Mouse (Mus musculus) intestine, embryonic 14.5 days (tissue): ENCODE data around the gene Rom1. TPM values are rescaled to one million over a fixed set of nuclear protein-coding genes. Genes with fewer than 3 reads are reported as not detected.

Source experiments
- ATAC-seq: fragments of 200-750 bp; cut with Nextera tagmentation; replicated peaks from 2 replicates; pipeline ENCODE4 v1.8.0; 2017; ENCODE audit warnings: low read depth, moderate number of reproducible peaks, moderate TSS enrichment, moderate library complexity; ENCODE audit not compliant: low FRiP score, low TSS enrichment
- DNase-seq: peaks from one replicate; pipeline ENCODE4 v3.0.0-alpha.2; 2018; ENCODE audit warnings: low spot score
- H3K27ac ChIP-seq: fragments of 300-500 bp; sonication (generic); 2 replicates; pipeline ENCODE4 v1.5.1; 2014; ENCODE audit warnings: low read depth, mild to moderate bottlenecking, control low read depth
- H3K27me3 ChIP-seq: fragments of 300-500 bp; sonication (generic); replicated peaks from 2 replicates; pipeline ENCODE4 v1.6.1; 2014; ENCODE audit warnings: low read length, control low read depth; ENCODE audit not compliant: control insufficient read depth, insufficient read depth
- H3K36me3 ChIP-seq: fragments of 300-500 bp; sonication (generic); 2 replicates; pipeline ENCODE4 v1.6.1; 2014; ENCODE audit warnings: low read length, control low read depth; ENCODE audit not compliant: control insufficient read depth, insufficient read depth
- H3K4me1 ChIP-seq: fragments of 300-500 bp; sonication (generic); replicated peaks from 2 replicates; pipeline ENCODE4 v1.6.1; 2014; ENCODE audit warnings: low read length, control low read depth, mixed read lengths; ENCODE audit not compliant: control insufficient read depth, insufficient read depth
- H3K4me2 ChIP-seq: fragments of 300-500 bp; sonication (generic); 2 replicates; pipeline ENCODE4 v1.6.1; 2014; ENCODE audit warnings: low read length
- H3K4me3 ChIP-seq: fragments of 300-500 bp; sonication (generic); 2 replicates; pipeline ENCODE4 v1.5.1; 2014; ENCODE audit warnings: low read depth, low read length, control low read depth, mixed read lengths
- H3K9ac ChIP-seq: fragments of 300-500 bp; sonication (generic); 2 replicates; pipeline ENCODE4 v1.6.1; 2014; ENCODE audit warnings: mild to moderate bottlenecking, low read length
- H3K9me3 ChIP-seq: fragments of 300-500 bp; sonication (generic); 2 replicates; pipeline ENCODE4 v1.6.1; 2016; ENCODE audit warnings: low read length, control low read depth; ENCODE audit not compliant: control insufficient read depth
- WGBS: fragments of 180-500 bp; shearing (Covaris S2); extraction: QIAGEN DNeasy Blood & Tissue Kit; methylation state at CpG from one replicate; pipeline ENCODE4 v1.1.7; 2014; 5-methylcytosine and 5-hydroxymethylcytosine counted together
- polyA plus RNA-seq: library from polyadenylated mRNA; unstranded; fragments of >200 nt; fragmentation: Nextera tagmentation; extraction: Ambion mirVana; gene quantifications from 2 replicates; pipeline ENCODE4 v1.2.1, GENCODE M21; 2014

Gene Rom1
- polyA plus RNA-seq, 1 experiment from 2014 or later: 1.1 TPM

DNA sequence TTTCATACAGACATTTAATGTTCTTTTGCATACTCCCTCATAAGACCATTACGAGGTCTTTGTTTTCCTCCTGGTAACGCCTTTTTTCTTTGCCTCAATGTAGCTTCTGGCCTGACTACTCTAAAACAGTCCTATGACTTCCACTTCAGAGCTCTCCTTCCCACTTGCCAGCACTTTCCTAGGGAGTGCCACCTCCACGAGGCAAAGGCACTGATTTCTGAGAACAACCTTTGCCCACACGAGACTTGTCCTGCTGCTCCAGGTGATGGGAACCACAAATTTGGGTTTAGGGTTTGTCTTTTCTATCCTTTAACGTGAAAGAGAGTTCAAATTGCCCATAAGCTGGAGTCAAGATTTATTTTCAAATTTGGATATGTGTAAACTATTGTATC is 37.0 kb upstream of the Rom1 start:
- 31% methylated on average over 5 of the region's 5 CpGs for WGBS
- Histone ChIP-seq H3K4me2 (peak overlapping the region; percentile 60), H3K4me1 (peaks cover 15% of the 10 kb centered on the region), H3K36me3 (peaks cover 77% of the 10 kb centered on the region), H3K4me3 (peak overlapping the region; percentile 93), H3K9ac (peak overlapping the region; percentile 66), H3K27me3 (no peaks in the 10 kb centered on the region), H3K27ac (peak overlapping the region; percentile 91), H3K9me3 (no peaks in the 10 kb centered on the region)
- ATAC-seq: no peak
- DNase-seq: peak; percentile 61

DNA sequence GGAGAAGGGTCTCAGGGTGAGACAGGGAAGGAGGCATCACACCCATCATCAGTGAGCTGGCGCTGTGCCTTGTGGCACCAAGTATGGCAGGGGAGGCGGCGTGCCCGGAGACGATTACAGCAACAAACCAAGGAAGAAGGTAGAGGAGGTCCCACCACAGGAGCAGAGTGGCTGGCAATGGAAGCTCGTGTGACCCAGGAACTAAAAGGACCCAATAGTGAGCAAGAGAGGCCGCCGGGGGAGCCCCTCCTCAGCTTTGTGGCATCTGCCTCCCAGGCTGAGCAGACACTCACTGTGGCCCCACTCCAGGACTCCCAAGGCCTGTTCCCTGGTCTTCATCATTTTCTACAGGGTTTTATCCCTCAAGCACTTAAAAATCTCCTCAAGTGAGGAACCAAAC is 36.6 kb upstream of the Rom1 start:
- peak overlapping the region; percentile 91 for H3K27ac ChIP-seq
- no peaks in the 10 kb centered on the region for H3K27me3 ChIP-seq
- peak overlapping the region; percentile 93; the same call in 1 of the 2 replicates for H3K4me3 ChIP-seq
- H3K4me2 ChIP-seq: peak overlapping the region; percentile 60
- no peak for ATAC-seq
- H3K9ac ChIP-seq: peak overlapping the region; percentile 66
- peaks cover 15% of the 10 kb centered on the region for H3K4me1 ChIP-seq
- no peaks in the 10 kb centered on the region for H3K9me3 ChIP-seq
- peaks cover 77% of the 10 kb centered on the region for H3K36me3 ChIP-seq
- 75% methylated on average over 8 of the region's 8 CpGs for WGBS
- DNase-seq: no peak

DNA sequence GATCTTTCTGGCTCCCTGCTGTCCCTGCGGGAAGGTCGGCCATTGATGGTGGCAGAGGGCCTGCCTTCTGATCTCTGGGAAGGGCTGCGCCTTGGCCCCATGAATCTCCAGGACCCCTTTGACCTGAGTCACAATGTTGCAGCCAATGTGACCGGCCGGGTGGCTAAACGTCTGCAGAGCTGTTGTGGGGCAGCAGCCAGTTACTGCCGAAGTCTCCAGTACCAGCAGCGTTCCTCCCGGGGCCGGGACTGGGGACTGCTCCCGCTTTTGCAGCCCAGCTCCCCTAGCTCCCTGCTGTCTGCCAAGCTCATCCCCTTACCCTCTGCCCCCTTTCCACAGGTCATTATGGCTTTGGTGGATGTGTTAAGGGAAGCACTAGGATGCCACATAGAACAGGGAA is 35.9 kb upstream of the Rom1 start:
- WGBS: 84% methylated on average over 11 of the region's 11 CpGs
- no peaks in the 10 kb centered on the region for H3K27me3 ChIP-seq
- no peak overlapping the region for H3K4me3 ChIP-seq
- ATAC-seq (no peak), DNase-seq (no peak)
- H3K9me3 ChIP-seq: no peaks in the 10 kb centered on the region
- H3K27ac ChIP-seq: peak overlapping the region; percentile 91; the same call in 1 of the 2 replicates
- H3K36me3 ChIP-seq: peaks cover 77% of the 10 kb centered on the region
- no peak overlapping the region for H3K4me2 ChIP-seq
- peaks cover 15% of the 10 kb centered on the region for H3K4me1 ChIP-seq
- no peak overlapping the region for H3K9ac ChIP-seq

DNA sequence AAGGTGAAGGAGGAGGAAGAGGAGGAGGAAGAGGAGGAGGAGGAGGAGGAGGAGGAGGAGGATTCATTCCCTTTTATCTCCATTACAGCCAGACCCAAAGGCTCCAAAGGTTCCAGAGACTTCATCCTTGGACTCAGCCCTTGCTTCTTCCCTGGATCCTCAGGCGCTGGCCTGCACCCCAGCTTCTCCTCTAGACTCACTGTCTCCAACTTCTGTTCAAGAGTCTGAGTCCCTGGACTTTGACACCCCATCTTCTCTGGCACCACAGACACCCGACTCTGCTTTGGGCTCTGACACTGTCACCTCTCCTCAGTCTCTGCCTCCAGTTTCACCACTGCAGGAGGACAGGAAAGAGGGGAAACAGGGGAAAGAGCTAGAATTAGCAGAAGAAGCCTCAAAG is 33.1 kb upstream of the Rom1 start:
- no peak for ATAC-seq
- H3K9ac ChIP-seq: no peak overlapping the region
- H3K4me3 ChIP-seq: no peak overlapping the region
- peaks cover 8% of the 10 kb centered on the region; the same call in 1 of the 2 replicates for H3K4me1 ChIP-seq
- no peaks in the 10 kb centered on the region for H3K27me3 ChIP-seq
- no peak overlapping the region for H3K4me2 ChIP-seq
- DNase-seq: no peak
- peaks cover 84% of the 10 kb centered on the region for H3K36me3 ChIP-seq
- WGBS: 92% methylated on average over 2 of the region's 2 CpGs
- no peaks in the 10 kb centered on the region for H3K9me3 ChIP-seq
- no peak overlapping the region for H3K27ac ChIP-seq

DNA sequence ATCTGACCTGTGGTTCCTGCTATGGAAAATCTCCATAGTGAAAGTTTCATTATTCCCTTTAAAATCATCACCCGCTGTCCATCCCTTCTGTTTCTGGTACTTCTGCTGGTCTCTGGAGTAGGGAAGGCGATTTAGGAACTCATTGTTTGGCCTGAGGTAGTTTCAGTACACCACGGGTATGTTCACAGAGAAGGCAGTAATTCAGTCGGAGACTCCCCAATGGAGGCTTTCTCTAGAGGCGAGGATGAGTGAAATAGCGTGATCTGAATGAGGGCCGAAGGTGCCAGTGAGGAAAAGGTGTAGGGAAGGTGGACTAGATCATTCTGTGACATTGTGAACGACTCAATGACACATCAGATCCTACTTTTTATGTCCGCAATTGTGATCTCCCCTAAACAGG is 25.0 kb upstream of the Rom1 start:
- 6% methylated on average over 9 of the region's 9 CpGs for WGBS
- H3K4me2 ChIP-seq: peak overlapping the region; percentile 65
- peak overlapping the region; percentile 71 for H3K9ac ChIP-seq
- peaks cover 64% of the 10 kb centered on the region for H3K36me3 ChIP-seq
- H3K27ac ChIP-seq: peak overlapping the region; percentile 51
- H3K27me3 ChIP-seq: no peaks in the 10 kb centered on the region
- DNase-seq (no peak), ATAC-seq (no peak)
- peak overlapping the region; percentile 57 for H3K4me3 ChIP-seq
- peaks cover 16% of the 10 kb centered on the region for H3K4me1 ChIP-seq
- no peaks in the 10 kb centered on the region for H3K9me3 ChIP-seq

DNA sequence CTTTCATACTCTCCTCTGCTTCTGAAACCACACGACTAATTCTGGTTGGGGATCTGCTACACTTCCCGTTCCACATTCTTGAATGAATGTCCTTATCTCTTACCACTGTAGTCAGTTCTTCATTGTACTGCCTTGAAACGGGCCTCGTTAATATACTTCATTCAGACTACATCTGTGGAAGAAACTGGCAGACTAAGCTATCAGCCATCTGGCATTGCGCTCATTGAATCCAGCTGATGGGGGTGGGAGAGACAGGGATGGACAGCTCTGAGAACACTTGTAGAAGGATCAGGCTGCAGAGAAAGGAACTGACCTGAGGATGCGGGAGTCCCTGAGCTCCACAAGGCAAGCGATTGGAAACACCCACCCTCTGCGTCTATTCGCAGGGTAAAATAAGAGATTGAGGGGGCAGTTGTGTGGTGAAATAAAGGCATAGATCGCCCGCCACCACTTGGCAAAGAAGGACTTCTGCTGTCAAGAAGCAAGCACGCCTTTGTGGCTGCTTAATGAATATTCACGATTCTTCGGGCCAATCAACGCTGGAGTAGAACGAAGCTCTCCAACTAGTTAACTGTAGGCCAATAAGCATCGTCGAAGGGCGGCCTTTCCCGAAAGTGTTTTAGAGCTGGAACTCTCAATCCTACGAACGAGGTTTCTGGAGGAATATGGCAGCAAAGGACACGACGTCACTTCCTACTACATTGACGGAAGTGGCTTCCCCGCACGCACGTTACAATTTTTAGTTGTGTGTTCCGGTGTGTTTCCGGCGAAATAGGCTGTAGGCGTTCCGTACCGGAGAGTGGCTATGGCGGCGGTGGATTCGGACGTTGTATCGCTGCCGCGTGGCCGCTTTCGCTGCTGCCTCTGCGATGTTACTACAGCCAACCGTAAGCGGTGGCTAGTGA is 24.2 kb upstream of the Rom1 start, which contains the start of gene Tut1:
Tut1 (plus strand) TSS at position 713 of the 905 bp plus-strand sequence.
- H3K27me3 ChIP-seq: no peaks in the 10 kb centered on the region
- H3K9me3 ChIP-seq: no peaks in the 10 kb centered on the region
- H3K4me3 ChIP-seq: peak within 1 kb of the TSS; percentile 57
- DNase-seq: peak; percentile 96
- 5% methylated on average over 46 of the region's 46 CpGs for WGBS
- ATAC-seq: peak; percentile 93
- peaks cover 16% of the 10 kb centered on the region for H3K4me1 ChIP-seq
- H3K36me3 ChIP-seq: peaks cover 64% of the 10 kb centered on the region
- peak within 1 kb of the TSS; percentile 71 for H3K9ac ChIP-seq
- peak within 1 kb of the TSS; percentile 86 for H3K27ac ChIP-seq
- peak within 1 kb of the TSS; percentile 65 for H3K4me2 ChIP-seq

DNA sequence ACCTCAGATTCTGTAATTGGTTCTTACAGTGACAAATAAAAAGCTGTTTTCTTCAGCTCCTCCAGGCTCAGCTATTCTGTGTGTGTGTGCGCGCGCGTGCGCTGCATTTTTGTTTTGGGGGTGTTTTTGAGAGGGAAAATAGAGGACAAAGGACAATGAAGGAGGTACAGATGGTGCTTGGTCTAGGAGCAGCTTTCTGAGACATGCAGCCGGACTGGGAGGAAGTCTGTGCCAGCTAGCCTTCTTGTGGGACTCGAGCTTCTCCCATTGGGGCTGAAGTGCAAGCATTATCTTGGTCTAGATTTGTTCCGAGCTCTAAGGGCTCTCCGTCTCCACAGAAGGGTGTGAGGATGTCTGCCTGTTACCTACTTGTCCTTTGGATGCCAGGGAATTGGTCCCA is 23.1 kb upstream of the Rom1 start:
- Histone ChIP-seq H3K27ac (no peak overlapping the region), H3K27me3 (no peaks in the 10 kb centered on the region), H3K4me1 (peaks cover 16% of the 10 kb centered on the region), H3K9me3 (no peaks in the 10 kb centered on the region), H3K4me3 (no peak overlapping the region), H3K4me2 (no peak overlapping the region), H3K36me3 (peaks cover 67% of the 10 kb centered on the region), H3K9ac (no peak overlapping the region)
- ATAC-seq: no peak
- WGBS: 91% methylated on average over 9 of the region's 9 CpGs
- DNase-seq: no peak

DNA sequence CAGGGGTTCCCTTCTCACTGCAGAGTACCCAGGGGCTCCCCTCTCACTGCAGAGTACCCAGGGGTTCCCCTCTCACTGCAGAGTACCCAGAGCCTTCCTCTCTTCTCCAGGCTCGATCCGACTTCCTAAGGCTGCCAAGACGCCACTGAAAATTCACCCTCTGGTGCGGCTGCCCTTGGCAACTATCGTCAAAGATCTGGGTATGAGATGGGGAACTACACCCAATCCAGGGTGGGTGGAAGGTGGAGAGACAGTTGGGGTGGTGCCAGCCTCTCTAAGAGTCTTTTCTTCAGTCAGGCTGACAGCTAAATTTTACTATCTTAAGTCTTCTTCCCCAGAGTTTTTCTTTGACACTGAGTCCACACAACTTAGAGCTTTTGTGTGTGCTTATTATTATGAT is 21.0 kb upstream of the Rom1 start:
- H3K36me3 ChIP-seq: peaks cover 71% of the 10 kb centered on the region
- WGBS: 90% methylated on average over 5 of the region's 5 CpGs
- H3K4me3 ChIP-seq: no peak overlapping the region

More for the DNA sequence above, 21.0 kb upstream of the Rom1 start:
- Histone ChIP-seq H3K27ac (no peak overlapping the region), H3K4me2 (no peak overlapping the region), H3K9me3 (no peaks in the 10 kb centered on the region), H3K9ac (no peak overlapping the region), H3K27me3 (no peaks in the 10 kb centered on the region), H3K4me1 (peaks cover 16% of the 10 kb centered on the region)
- DNase-seq (no peak), ATAC-seq (no peak)
